ENCODE assay signal across 12 mouse cellular contexts in the genomic region with DNA sequence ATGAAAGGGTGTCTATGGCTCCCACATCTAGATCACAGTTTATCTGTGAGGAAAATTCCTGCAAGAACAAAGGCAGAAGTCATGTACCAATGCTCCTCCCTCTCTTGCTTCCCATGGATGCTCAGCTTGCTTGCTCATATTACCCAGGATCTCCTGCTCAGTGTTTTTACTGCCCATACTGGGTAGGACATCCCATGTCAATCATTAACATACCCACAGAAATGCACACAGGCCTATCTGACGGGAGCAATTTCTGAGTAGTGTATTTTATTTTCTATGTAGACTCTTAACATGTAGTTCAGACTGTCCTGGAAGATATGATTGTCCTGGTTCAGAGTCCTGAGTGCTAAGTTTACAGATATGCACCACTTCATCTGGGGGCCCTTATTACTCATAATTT. TPM values are rescaled to one million over a fixed set of nuclear protein-coding genes. Genes with fewer than 3 reads are reported as not detected.
"Had no signal": no experiment of that assay in that cellular context is flagged by ENCODE, and none has a peak within 500 bp of the region (broad histone marks: within the 10 kb centered on the region; RNA-seq: fewer than 3 reads in every experiment).

No protein-coding gene starts in this region.

RNA-seq across cellular contexts. Expression of gene Hsd3b4, which starts 14.2 kb away (rescaled TPM):
- polyA plus RNA-seq: frontal cortex, adult 2 months; heart, embryonic 12.5 days; heart, embryonic 14.5 days; heart, embryonic 16.5 days; hindbrain, embryonic 10.5 days; hindbrain, embryonic 12.5 days; hindbrain, embryonic 14.5 days; hindbrain, embryonic 16.5 days; inflammation-experienced regulatory T-cells, adult 6 months; limb, embryonic 10.5 days; limb, embryonic 12.5 days; limb, embryonic 14.5 days had no signal
